Mouse (Mus musculus) spleen, adult 2 months (tissue): ENCODE measurements around the gene Ywhaq. TPM values are rescaled to one million over a fixed set of nuclear protein-coding genes. Genes with fewer than 3 reads are reported as not detected.
A peak's percentile ranks its signal among the peaks of the same experiment; 100 is the strongest.

Experiments
- DNase-seq, 2 experiments: peaks; one replicate each; pipeline versions ENCODE4 v3.0.0 to v3.0.0-alpha.2; 2012 to 2021; ENCODE audit warnings: low spot score in 2 of 2, low read depth in 1 of 2
- H3K27ac ChIP-seq: fragments of 200-500 bp; 2 replicates; pipeline ENCODE4 v1.5.1; 2012; ENCODE audit warnings: low read length, inconsistent platforms; ENCODE audit not compliant: insufficient read depth
- H3K27me3 ChIP-seq: fragments of 200-500 bp; 2 replicates; pipeline ENCODE4 v1.6.1; 2012; ENCODE audit warnings: mild to moderate bottlenecking, moderate library complexity, low read length, inconsistent platforms; ENCODE audit not compliant: control insufficient read depth, insufficient read depth
- H3K36me3 ChIP-seq: fragments of 200-500 bp; 2 replicates; pipeline ENCODE4 v1.6.1; 2012; ENCODE audit warnings: mild to moderate bottlenecking, low read length, inconsistent platforms; ENCODE audit not compliant: control insufficient read depth, insufficient read depth
- H3K4me1 ChIP-seq: fragments of 200-500 bp; 2 replicates; pipeline ENCODE4 v1.6.1; 2011; ENCODE audit warnings: inconsistent platforms; ENCODE audit not compliant: control insufficient read depth, insufficient read depth, insufficient read length
- H3K4me3 ChIP-seq: fragments of 200-500 bp; 2 replicates; pipeline ENCODE4 v1.5.1; 2011; ENCODE audit warnings: mild to moderate bottlenecking, inconsistent platforms; ENCODE audit not compliant: insufficient read depth, insufficient read length; ENCODE audit errors: extremely low read depth
- CTCF ChIP-seq: fragments of 200-500 bp; IDR thresholded peaks from 2 replicates; pipeline ENCODE4 v1.5.1; 2011; ENCODE audit warnings: mild to moderate bottlenecking, inconsistent platforms; ENCODE audit not compliant: insufficient read depth, insufficient read length, insufficient replicate concordance; ENCODE audit errors: extremely low read depth
- POLR2A ChIP-seq: fragments of 200-500 bp; IDR thresholded peaks from 2 replicates; pipeline ENCODE4 v1.6.1; 2011; ENCODE audit warnings: low read depth, low read length, inconsistent platforms
- WGBS: fragments of 180-500 bp; shearing (Covaris S2); methylation state at CpG from one replicate; pipeline ENCODE4 v1.1.7; 2018; 5-methylcytosine and 5-hydroxymethylcytosine counted together
- polyA plus RNA-seq: library from polyadenylated mRNA; depleted of rRNA; stranded (reverse); fragments of >200 nt; gene quantifications from 2 replicates; pipeline ENCODE4 v1.2.3, GENCODE M21; 2012; rRNA removed

The Ywhaq gene
- polyA plus RNA-seq = 38.6 and 40.9 TPM in 2 replicates

- DNase-seq = peak; percentile 90 to 93
Measured at GRCm38 (mm10) chr12:21417100-21418070, at the start of gene Ywhaq. TSS of gene Ywhaq (minus strand) at chr12:21417637.

GRCm38 (mm10) chr12:21463448-21463891 is 46.0 kb upstream of the Ywhaq start:
- no peaks in the 10 kb centered on the region for H3K36me3 ChIP-seq
- H3K27me3 ChIP-seq = no peaks in the 10 kb centered on the region
- no peak overlapping the region for H3K4me3 ChIP-seq
- peaks cover 12% of the 10 kb centered on the region; the same call in 1 of the 2 replicates for H3K4me1 ChIP-seq
- TF ChIP-seq CTCF (no peak), POLR2A (no peak)
- peak overlapping the region; percentile 34 for H3K27ac ChIP-seq
- no peak for DNase-seq
- 48% methylated on average over 5 of the region's 5 CpGs for WGBS

More at GRCm38 (mm10) chr12:21417100-21418070, at the start of gene Ywhaq:
- Histone ChIP-seq H3K4me1 (peaks cover 2% of the 10 kb centered on the region; the same call in 1 of the 2 replicates), H3K36me3 (peaks cover 8% of the 10 kb centered on the region), H3K27ac (peak within 1 kb of the TSS; percentile 100), H3K27me3 (no peaks in the 10 kb centered on the region), H3K4me3 (peak within 1 kb of the TSS; percentile 99)
- no peak for TF ChIP-seq CTCF
- peak; percentile 98 for TF ChIP-seq POLR2A
- under 1% methylated on average over 96 of the region's 103 CpGs for WGBS

GRCm38 (mm10) chr12:21462658-21463057 is 45.2 kb upstream of the Ywhaq start:
- 31% methylated on average over 3 of the region's 3 CpGs for WGBS
- TF ChIP-seq CTCF = no peak
- TF ChIP-seq POLR2A = no peak
- Histone ChIP-seq H3K4me3 (no peak overlapping the region), H3K4me1 (peaks cover 12% of the 10 kb centered on the region; the same call in 1 of the 2 replicates), H3K27ac (0 out of 2 replicates have a peak overlapping the region, but pooled peaks have one; percentile 32), H3K27me3 (no peaks in the 10 kb centered on the region), H3K36me3 (no peaks in the 10 kb centered on the region)
- peak; percentile 48 to 58 for DNase-seq

GRCm38 (mm10) chr12:21459681-21460080 is 42.2 kb upstream of the Ywhaq start:
- Histone ChIP-seq H3K36me3 (no peaks in the 10 kb centered on the region), H3K27me3 (no peaks in the 10 kb centered on the region), H3K4me3 (no peak overlapping the region), H3K4me1 (peaks cover 12% of the 10 kb centered on the region; the same call in 1 of the 2 replicates), H3K27ac (no peak overlapping the region)
- no peak for TF ChIP-seq POLR2A
- no peak for TF ChIP-seq CTCF
- DNase-seq = no peak
- WGBS = 44% methylated on average over 4 of the region's 4 CpGs

- no peaks in the 10 kb centered on the region for H3K36me3 ChIP-seq
Measured at GRCm38 (mm10) chr12:21456021-21456420, 38.6 kb upstream of the Ywhaq start.

GRCm38 (mm10) chr12:21451752-21452151 is 34.3 kb upstream of the Ywhaq start:
- WGBS = 43% methylated on average over 1 of the region's 1 CpGs
- Histone ChIP-seq H3K4me1 (no peaks in the 10 kb centered on the region; the same call in 1 of the 2 replicates), H3K4me3 (no peak overlapping the region), H3K27ac (no peak overlapping the region), H3K27me3 (no peaks in the 10 kb centered on the region), H3K36me3 (no peaks in the 10 kb centered on the region)
- no peak for DNase-seq
- no peak for TF ChIP-seq POLR2A
- no peak for TF ChIP-seq CTCF

More at GRCm38 (mm10) chr12:21456021-21456420, 38.6 kb upstream of the Ywhaq start:
- no peaks in the 10 kb centered on the region for H3K27me3 ChIP-seq
- TF ChIP-seq POLR2A (no peak), CTCF (no peak)
- H3K4me3 ChIP-seq = no peak overlapping the region
- DNase-seq = no peak
- H3K27ac ChIP-seq = no peak overlapping the region
- H3K4me1 ChIP-seq = peaks cover 4% of the 10 kb centered on the region; the same call in 1 of the 2 replicates
- 88% methylated on average over 1 of the region's 1 CpGs for WGBS
